Mouse (Mus musculus) midbrain, embryonic 10.5 days (tissue): Measurements from ENCODE around the gene Pqbp1. TPM values are rescaled to one million over a fixed set of nuclear protein-coding genes. Genes with fewer than 3 reads are reported as not detected.

Experiments
- DNase-seq: peaks from one replicate; pipeline ENCODE4 v3.0.0-alpha.2; 2017; ENCODE audit warnings: low spot score
- H3K27ac ChIP-seq: fragments of 300-500 bp; sonication (generic); replicated peaks from 2 replicates; pipeline ENCODE4 v1.5.1; 2016; ENCODE audit warnings: mild to moderate bottlenecking
- H3K27me3 ChIP-seq: fragments of 300-500 bp; sonication (generic); 2 replicates; pipeline ENCODE4 v1.6.1; 2016; ENCODE audit warnings: low read depth, mild to moderate bottlenecking; ENCODE audit not compliant: poor library complexity, severe bottlenecking
- H3K36me3 ChIP-seq: fragments of 300-500 bp; sonication (generic); 2 replicates; pipeline ENCODE4 v1.6.1; 2016; ENCODE audit warnings: mild to moderate bottlenecking, moderate library complexity
- H3K4me1 ChIP-seq: fragments of 300-500 bp; sonication (generic); 2 replicates; pipeline ENCODE4 v1.6.1; 2016
- H3K4me3 ChIP-seq: fragments of 300-500 bp; sonication (generic); 2 replicates; pipeline ENCODE4 v1.5.1; 2016; ENCODE audit warnings: mild to moderate bottlenecking, moderate library complexity
- H3K9me3 ChIP-seq: fragments of 300-500 bp; sonication (generic); replicated peaks from 2 replicates; pipeline ENCODE4 v1.6.1; 2016; ENCODE audit warnings: mild to moderate bottlenecking
- WGBS: fragments of 180-500 bp; shearing (Covaris S2); methylation state at CpG from one replicate; pipeline ENCODE4 v1.1.7; 2016; 5-methylcytosine and 5-hydroxymethylcytosine counted together
- polyA plus RNA-seq: library from polyadenylated mRNA; unstranded; fragments of >200 nt; fragmentation: Nextera tagmentation; extraction: Ambion mirVana; gene quantifications from 2 replicates; pipeline ENCODE4 v1.2.1, GENCODE M21; 2016

Pqbp1 gene
- polyA plus RNA-seq, 1 experiment from 2014 or later, result 132 TPM

- H3K9me3 ChIP-seq, result no peaks in the 10 kb centered on the region
- H3K27ac ChIP-seq, result no peak overlapping the region
- H3K4me3 ChIP-seq, result no peak overlapping the region
- H3K36me3 ChIP-seq, result peaks cover 27% of the 10 kb centered on the region
- 0 out of 2 replicates have a peak, but pooled peaks cover 13% of the 10 kb centered on the region for H3K4me1 ChIP-seq
- no peaks in the 10 kb centered on the region for H3K27me3 ChIP-seq
- no peak for DNase-seq
- WGBS, result 88% methylated on average over 1 of the region's 1 CpGs
Observed at GRCm38 (mm10) chrX:7867141-7867540, 31.9 kb downstream of the Pqbp1 start.

- Histone ChIP-seq H3K27me3 (no peaks in the 10 kb centered on the region), H3K27ac (no peak overlapping the region), H3K36me3 (peaks cover 18% of the 10 kb centered on the region), H3K9me3 (no peaks in the 10 kb centered on the region), H3K4me1 (0 out of 2 replicates have a peak, but pooled peaks cover 13% of the 10 kb centered on the region), H3K4me3 (no peak overlapping the region)
- no peak for DNase-seq
- 72% methylated on average over 2 of the region's 2 CpGs for WGBS
Observed at GRCm38 (mm10) chrX:7865786-7866185, 33.3 kb downstream of the Pqbp1 start.

DNA sequence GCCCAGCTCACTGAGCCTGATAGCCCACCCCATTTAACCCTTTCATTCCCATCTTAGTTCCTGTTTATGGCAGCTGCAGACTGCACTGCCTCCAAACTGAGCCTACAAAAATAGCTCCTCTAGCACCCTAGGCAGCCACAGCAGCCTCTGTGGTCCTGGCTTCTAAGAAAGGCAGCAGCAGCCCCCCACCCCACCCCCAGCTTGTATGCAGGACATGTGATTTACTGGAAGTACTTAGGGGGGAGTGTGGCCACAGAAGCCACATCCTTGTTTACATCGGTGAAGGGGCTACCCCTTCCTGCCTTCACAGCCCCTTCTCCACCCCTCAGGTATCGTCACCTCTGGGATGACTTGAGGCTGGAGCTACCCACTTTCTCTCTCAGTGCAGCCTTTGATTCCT lies 33.7 kb downstream of the Pqbp1 start:
- H3K4me3 ChIP-seq, result no peak overlapping the region
- peaks cover 18% of the 10 kb centered on the region for H3K36me3 ChIP-seq
- WGBS, result 75% methylated on average over 2 of the region's 2 CpGs
- H3K9me3 ChIP-seq, result no peaks in the 10 kb centered on the region
- H3K27ac ChIP-seq, result no peak overlapping the region
- H3K27me3 ChIP-seq, result no peaks in the 10 kb centered on the region
- DNase-seq, result no peak
- H3K4me1 ChIP-seq, result 0 out of 2 replicates have a peak, but pooled peaks cover 13% of the 10 kb centered on the region

- Histone ChIP-seq H3K9me3 (no peaks in the 10 kb centered on the region), H3K27ac (no peak overlapping the region), H3K4me1 (0 out of 2 replicates have a peak, but pooled peaks cover 6% of the 10 kb centered on the region), H3K36me3 (peaks cover 22% of the 10 kb centered on the region), H3K4me3 (no peak overlapping the region), H3K27me3 (no peaks in the 10 kb centered on the region)
- WGBS, result 83% methylated on average over 3 of the region's 3 CpGs
- DNase-seq, result no peak
Observed at GRCm38 (mm10) chrX:7864551-7864950, 34.5 kb downstream of the Pqbp1 start.

DNA sequence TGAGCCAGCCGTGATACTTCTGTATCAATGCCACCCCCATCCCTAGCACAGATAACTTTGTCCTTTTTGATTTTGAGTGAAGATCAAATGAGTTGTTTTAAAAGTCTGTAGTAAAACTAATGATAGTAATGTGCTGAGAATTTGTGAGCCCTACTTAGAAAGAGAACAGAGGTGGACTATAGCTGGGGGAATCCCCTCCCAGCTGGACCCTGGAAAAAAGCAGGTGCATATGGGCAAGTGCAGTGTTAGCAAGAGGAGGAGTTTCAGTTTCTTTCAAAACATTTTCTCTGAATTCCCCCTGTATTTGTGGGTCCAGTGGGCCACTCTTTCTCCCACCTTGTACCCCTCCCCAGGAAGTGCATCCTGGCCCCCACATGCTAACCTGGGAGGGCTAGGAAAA lies 35.9 kb downstream of the Pqbp1 start:
- Histone ChIP-seq H3K27me3 (no peaks in the 10 kb centered on the region), H3K9me3 (no peaks in the 10 kb centered on the region), H3K4me1 (no peaks in the 10 kb centered on the region), H3K27ac (no peak overlapping the region), H3K4me3 (no peak overlapping the region), H3K36me3 (peaks cover 32% of the 10 kb centered on the region)
- 86% methylated on average over 1 of the region's 1 CpGs for WGBS
- DNase-seq, result no peak

- H3K27ac ChIP-seq, result no peak overlapping the region
Observed at GRCm38 (mm10) chrX:7859191-7859753, 39.8 kb downstream of the Pqbp1 start.

GRCm38 (mm10) chrX:7854578-7854977 lies 44.5 kb downstream of the Pqbp1 start:
- Histone ChIP-seq H3K27me3 (no peaks in the 10 kb centered on the region), H3K4me3 (no peak overlapping the region), H3K4me1 (no peaks in the 10 kb centered on the region), H3K27ac (no peak overlapping the region), H3K36me3 (peaks cover 60% of the 10 kb centered on the region), H3K9me3 (0 out of 2 replicates have a peak, but pooled peaks cover 3% of the 10 kb centered on the region)
- DNase-seq, result peak; percentile 15
- 54% methylated on average over 2 of the region's 2 CpGs for WGBS

More at GRCm38 (mm10) chrX:7859191-7859753, 39.8 kb downstream of the Pqbp1 start:
- 95% methylated on average over 3 of the region's 3 CpGs for WGBS
- no peak overlapping the region for H3K4me3 ChIP-seq
- no peaks in the 10 kb centered on the region for H3K27me3 ChIP-seq
- H3K36me3 ChIP-seq, result peaks cover 41% of the 10 kb centered on the region
- 0 out of 2 replicates have a peak, but pooled peaks cover 2% of the 10 kb centered on the region for H3K9me3 ChIP-seq
- H3K4me1 ChIP-seq, result no peaks in the 10 kb centered on the region
- DNase-seq, result no peak

DNA sequence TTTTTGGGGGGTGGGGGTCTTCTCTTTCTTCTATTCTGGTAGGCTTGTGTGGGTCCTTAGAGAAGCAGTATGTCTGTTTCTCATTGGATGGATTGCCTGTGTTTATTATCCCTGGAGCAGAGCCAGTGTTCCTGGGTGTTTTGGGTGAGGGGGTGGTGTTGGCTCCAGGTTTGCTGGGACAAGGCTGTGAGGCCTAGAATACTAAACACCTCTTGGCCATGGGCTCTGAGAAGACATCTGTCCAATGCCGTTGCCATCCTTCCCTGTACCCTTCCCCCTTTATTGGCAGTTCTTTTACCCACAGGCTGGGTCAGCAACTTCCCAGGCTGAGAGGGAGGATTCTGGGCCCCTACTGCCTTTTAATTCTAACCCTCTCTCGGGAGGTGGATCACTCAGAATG lies 51.2 kb downstream of the Pqbp1 start:
- WGBS, result 89% methylated on average over 2 of the region's 2 CpGs
- Histone ChIP-seq H3K4me3 (no peak overlapping the region), H3K36me3 (peaks cover 41% of the 10 kb centered on the region), H3K9me3 (no peaks in the 10 kb centered on the region), H3K27ac (no peak overlapping the region), H3K27me3 (no peaks in the 10 kb centered on the region), H3K4me1 (peaks cover 12% of the 10 kb centered on the region)
- DNase-seq, result no peak

Other genes starting within 250 kb of the Pqbp1 start
- 2.8 and 3.4 TPM in 2 replicates for gene Prickle3, start 242.0 kb downstream of the Pqbp1 start, polyA plus RNA-seq
- 41.4 and 42.9 TPM in 2 replicates for gene Plp2, start 227.9 kb downstream of the Pqbp1 start, polyA plus RNA-seq
- gene Magix, start 218.0 kb downstream of the Pqbp1 start, polyA plus RNA-seq, result 0.10 TPM in 1 of 2 replicates, not detected in the other
- 40.2 and 44.5 TPM in 2 replicates for gene Gpkow, start 202.1 kb downstream of the Pqbp1 start, polyA plus RNA-seq
- 16.7 and 23.2 TPM in 2 replicates for gene Wdr45, start 184.9 kb downstream of the Pqbp1 start, polyA plus RNA-seq
- gene Gm45208, start 177.0 kb downstream of the Pqbp1 start, polyA plus RNA-seq, result 0.36 and 0.50 TPM in 2 replicates
- 85.9 and 90.5 TPM in 2 replicates for gene Praf2, start 170.8 kb downstream of the Pqbp1 start, polyA plus RNA-seq
- 17.0 and 17.6 TPM in 2 replicates for gene Ccdc120, start 148.4 kb downstream of the Pqbp1 start, polyA plus RNA-seq
- gene Tfe3, start 136.7 kb downstream of the Pqbp1 start, polyA plus RNA-seq, result 27.9 and 35.8 TPM in 2 replicates
- gene Gripap1, start 109.5 kb downstream of the Pqbp1 start, polyA plus RNA-seq, result 47.3 and 58.8 TPM in 2 replicates
- gene Kcnd1, start 77.0 kb downstream of the Pqbp1 start, polyA plus RNA-seq, result 0.59 and 1.1 TPM in 2 replicates
- 40.7 and 45.1 TPM in 2 replicates for gene Otud5, start 57.9 kb downstream of the Pqbp1 start, polyA plus RNA-seq
- 14.0 and 16.5 TPM in 2 replicates for gene Pim2, start 21.0 kb downstream of the Pqbp1 start, polyA plus RNA-seq
- 28.3 and 31.4 TPM in 2 replicates for gene Slc35a2, start 15.2 kb downstream of the Pqbp1 start, polyA plus RNA-seq
- gene Timm17b, start 88 bp upstream of the Pqbp1 start, polyA plus RNA-seq, result 193 and 203 TPM in 2 replicates
- not detected in 2 replicates for gene Gm10491, start 8.6 kb upstream of the Pqbp1 start, polyA plus RNA-seq
- gene Gm10490, start 10.3 kb upstream of the Pqbp1 start, polyA plus RNA-seq, result not detected in 2 replicates
- gene Pcsk1n, start 20.6 kb upstream of the Pqbp1 start, polyA plus RNA-seq, result 13.3 and 26.7 TPM in 2 replicates
- 0.19 TPM in 1 of 2 replicates, not detected in the other for gene Eras, start 29.3 kb upstream of the Pqbp1 start, polyA plus RNA-seq
- 71.7 and 85.0 TPM in 2 replicates for gene Hdac6, start 48.6 kb upstream of the Pqbp1 start, polyA plus RNA-seq
- gene Gata1, start 78.8 kb upstream of the Pqbp1 start, polyA plus RNA-seq, result 5.4 and 7.8 TPM in 2 replicates
- 0.54 and 0.56 TPM in 2 replicates for gene Glod5, start 119.2 kb upstream of the Pqbp1 start, polyA plus RNA-seq
- 95.8 and 99.4 TPM in 2 replicates for gene Suv39h1, start 175.5 kb upstream of the Pqbp1 start, polyA plus RNA-seq
- 0.17 and 0.31 TPM in 2 replicates for gene Was, start 191.2 kb upstream of the Pqbp1 start, polyA plus RNA-seq
- 22.8 and 32.2 TPM in 2 replicates for gene Wdr13, start 233.6 kb upstream of the Pqbp1 start, polyA plus RNA-seq
- 397 and 409 TPM in 2 replicates for gene Rbm3, start 246.6 kb upstream of the Pqbp1 start, polyA plus RNA-seq